In the genomic region with DNA sequence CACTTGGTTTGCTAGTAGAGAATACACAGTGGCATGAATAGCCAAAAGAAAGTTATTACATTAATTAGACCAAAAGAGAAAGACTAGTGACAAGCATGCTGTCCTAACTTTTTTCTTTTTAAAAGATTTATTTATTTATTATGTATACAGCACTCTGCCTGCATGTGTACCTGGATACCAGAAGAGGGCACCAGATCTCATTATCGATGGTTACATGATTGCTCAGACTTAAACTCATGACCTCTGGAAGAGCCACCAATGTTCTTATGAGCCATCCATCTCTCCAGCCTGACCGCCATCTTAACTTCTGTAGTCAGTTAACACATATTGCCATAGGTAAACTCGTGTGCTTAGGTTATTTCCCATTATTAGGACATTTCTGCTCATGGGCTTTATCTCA, we compare ENCODE assay signal across 21 mouse cellular contexts.
DNase-seq lines count a peak whose midpoint lies in the region; ATAC-seq and TF ChIP-seq lines count a peak whose summit lies in the region.
"Had no signal": no experiment of that assay in that cellular context is flagged by ENCODE, and none has a peak within 500 bp of the region (broad histone marks: within the 10 kb centered on the region; RNA-seq: fewer than 3 reads in every experiment).

No protein-coding gene starts in this region.

- no peak overlapping the region for H3K9ac ChIP-seq in intestine, postnatal 0 days (ENCODE audit: low read depth, low read length)
- no peak overlapping the region for H3K9ac ChIP-seq in intestine, embryonic 15.5 days
- H3K9ac ChIP-seq in MEL (ENCODE audit: control insufficient read depth, low read depth, low read length, poor library complexity, severe bottlenecking): no peak overlapping the region
- H3K9ac ChIP-seq in liver, embryonic 14.5 days (replicated peaks): no peak overlapping the region
- H3K9ac ChIP-seq: embryonic facial prominence, embryonic 13.5 days; hindbrain, embryonic 15.5 days had no signal

- TF ChIP-seq RAD21 in MEL (IDR thresholded peaks at IDR 0.05; ENCODE audit: low read depth, low read length): peak; percentile 37

- H3K36me3 ChIP-seq in intestine, postnatal 0 days (ENCODE audit: control insufficient read depth, insufficient read depth): no peaks in the 10 kb centered on the region; the same call in 1 of the 2 replicates
- H3K36me3 ChIP-seq in intestine, embryonic 15.5 days: no peaks in the 10 kb centered on the region
- peaks cover 0 to 3% of the 10 kb centered on the region in 2 experiments; a peak in 2 of 4 replicates for H3K36me3 ChIP-seq in MEL (ENCODE audit: control insufficient read depth in 1 of 2, insufficient read depth in 2 of 2, low read length in 2 of 2)
- no peaks in the 10 kb centered on the region; the same call in 1 of the 2 replicates for H3K36me3 ChIP-seq in liver, embryonic 14.5 days (replicated peaks; ENCODE audit: control insufficient read depth, insufficient read depth, low read depth)
- H3K36me3 ChIP-seq: embryonic facial prominence, embryonic 13.5 days; heart, embryonic 10.5 days; midbrain, embryonic 10.5 days had no signal

- H3K27me3 ChIP-seq in intestine, postnatal 0 days (replicated peaks; ENCODE audit: control insufficient read depth, insufficient read depth, low read length): no peaks in the 10 kb centered on the region
- no peaks in the 10 kb centered on the region for H3K27me3 ChIP-seq in intestine, embryonic 15.5 days (replicated peaks)
- H3K27me3 ChIP-seq in MEL (ENCODE audit: control insufficient read depth in 1 of 2, insufficient read depth in 2 of 2, low read length in 2 of 2): no peaks in the 10 kb centered on the region
- no peaks in the 10 kb centered on the region for H3K27me3 ChIP-seq in liver, embryonic 14.5 days (ENCODE audit: control insufficient read depth, insufficient read depth, low read length)
- H3K27me3 ChIP-seq: embryonic facial prominence, embryonic 13.5 days; hindbrain, embryonic 15.5 days had no signal

- H3K27ac ChIP-seq in intestine, postnatal 0 days (ENCODE audit: low read depth, low read length): no peak overlapping the region
- no peak overlapping the region for H3K27ac ChIP-seq in intestine, embryonic 15.5 days
- no peak overlapping the region for H3K27ac ChIP-seq in MEL (ENCODE audit: control insufficient read depth, low read depth, low read length)
- no peak overlapping the region for H3K27ac ChIP-seq in liver, embryonic 14.5 days
- H3K27ac ChIP-seq: embryonic facial prominence, embryonic 13.5 days; heart, embryonic 10.5 days; hindbrain, embryonic 15.5 days; midbrain, embryonic 10.5 days had no signal

- WGBS in intestine, postnatal 0 days: 96% methylated on average over 3 of the region's 3 CpGs
- WGBS in intestine, embryonic 15.5 days: 93% methylated on average over 3 of the region's 3 CpGs
- WGBS in liver, embryonic 14.5 days (ENCODE audit: insufficient replicate concordance): 76% methylated on average over 3 of the region's 3 CpGs

- TF ChIP-seq EP300 in MEL (IDR thresholded peaks at IDR 0.05; ENCODE audit: low read depth in 1 of 2, low read length in 2 of 2): no peak
- no peak for TF ChIP-seq EP300 in liver, embryonic 14.5 days (IDR thresholded peaks at IDR 0.05; ENCODE audit: low read depth)

- H3K79me2 ChIP-seq in MEL (ENCODE audit: control insufficient read depth, insufficient read depth, low read length, poor library complexity): no peaks in the 10 kb centered on the region

- TF ChIP-seq CTCF in intestine, postnatal 0 days (IDR thresholded peaks at IDR 0.05; ENCODE audit: low read depth): peak; percentile 30; the same call in 1 of the 2 replicates
- peak; percentile 25 to 42 (median 27); a peak in 5 of 6 replicates for TF ChIP-seq CTCF in MEL (IDR thresholded peaks at IDR 0.05 in 2 of 3, conservative IDR thresholded peaks at IDR 0.05 in 1 of 3; ENCODE audit: control insufficient read depth in 1 of 3, insufficient read depth in 1 of 3, low read depth in 2 of 3, low read length in 3 of 3, poor library complexity in 1 of 3, severe bottlenecking in 1 of 3)
- peak; percentile 48 for TF ChIP-seq CTCF in liver, embryonic 14.5 days (IDR thresholded peaks at IDR 0.05; ENCODE audit: low read depth)

- ATAC-seq in intestine, postnatal 0 days: no peak
- ATAC-seq in intestine, embryonic 15.5 days: no peak
- no peak for ATAC-seq in liver, embryonic 14.5 days (ENCODE audit: insufficient read depth)

- no peaks in the 10 kb centered on the region for H3K9me3 ChIP-seq in intestine, postnatal 0 days (ENCODE audit: control insufficient read depth)
- H3K9me3 ChIP-seq in intestine, embryonic 15.5 days: no peaks in the 10 kb centered on the region
- no peaks in the 10 kb centered on the region for H3K9me3 ChIP-seq in MEL (replicated peaks; ENCODE audit: insufficient read depth, low read length)
- H3K9me3 ChIP-seq in liver, embryonic 14.5 days (ENCODE audit: control insufficient read depth, low read length): no peaks in the 10 kb centered on the region
- H3K9me3 ChIP-seq: embryonic facial prominence, embryonic 13.5 days; G1E; heart, embryonic 10.5 days; hindbrain, embryonic 15.5 days; midbrain, embryonic 10.5 days had no signal

- DNase-seq in 3T3-L1 (ENCODE audit: low read depth, low spot score) (peak; percentile 37), MEL (ENCODE audit: low read depth, low spot score) (peak; percentile 53)
- DNase-seq in liver, embryonic 14.5 days (ENCODE audit: low read depth in 3 of 3, low spot score in 3 of 3): peak in 1 of 3 experiments; percentile 13
- DNase-seq in spleen, postnatal 10 days (ENCODE audit: low spot score in 2 of 2): no peak
- no peak for DNase-seq in adrenal gland, postnatal 10 days
- DNase-seq in cerebellum, adult 8-10 months: no peak
- DNase-seq: adrenal gland, postnatal 25 days; cerebellum, adult 9-10 months; gastrocnemius, postnatal 36 days; heart, postnatal 10 days; kidney, adult 2 months; kidney, postnatal 36 days; lung, postnatal 10 days had no signal

- no peaks in the 10 kb centered on the region for H3K4me1 ChIP-seq in intestine, postnatal 0 days (replicated peaks; ENCODE audit: control insufficient read depth, insufficient read depth, low read length)
- no peaks in the 10 kb centered on the region for H3K4me1 ChIP-seq in intestine, embryonic 15.5 days (replicated peaks)
- no peaks in the 10 kb centered on the region for H3K4me1 ChIP-seq in MEL (ENCODE audit: control insufficient read depth in 1 of 2, insufficient read depth in 2 of 2, low read length in 2 of 2)
- H3K4me1 ChIP-seq in liver, embryonic 14.5 days (replicated peaks; ENCODE audit: control insufficient read depth in 2 of 2, insufficient read depth in 2 of 2, low read length in 1 of 2): no peaks in the 10 kb centered on the region
- H3K4me1 ChIP-seq: embryonic facial prominence, embryonic 13.5 days; heart, embryonic 10.5 days; hindbrain, embryonic 15.5 days; midbrain, embryonic 10.5 days had no signal

- H3K4me2 ChIP-seq in intestine, postnatal 0 days (replicated peaks; ENCODE audit: low read depth): no peak overlapping the region
- H3K4me2 ChIP-seq in intestine, embryonic 15.5 days (replicated peaks): no peak overlapping the region
- H3K4me2 ChIP-seq in liver, embryonic 14.5 days (ENCODE audit: low read depth): no peak overlapping the region
- H3K4me2 ChIP-seq: embryonic facial prominence, embryonic 13.5 days; hindbrain, embryonic 15.5 days had no signal

- H3K4me3 ChIP-seq in intestine, postnatal 0 days (ENCODE audit: low read depth, low read length): no peak overlapping the region
- no peak overlapping the region for H3K4me3 ChIP-seq in intestine, embryonic 15.5 days (replicated peaks)
- no peak overlapping the region for H3K4me3 ChIP-seq in MEL (ENCODE audit: control insufficient read depth in 1 of 2, insufficient read depth in 1 of 2, low read depth in 2 of 2, low read length in 2 of 2)
- H3K4me3 ChIP-seq in liver, embryonic 14.5 days (ENCODE audit: insufficient read depth in 1 of 2, low read depth in 2 of 2, low read length in 2 of 2): no peak overlapping the region
- H3K4me3 ChIP-seq: embryonic facial prominence, embryonic 13.5 days; heart, embryonic 10.5 days; hindbrain, embryonic 15.5 days; midbrain, embryonic 10.5 days; myocyte had no signal

- TF ChIP-seq POLR2A in MEL (IDR thresholded peaks at IDR 0.05; ENCODE audit: control insufficient read depth in 1 of 2, insufficient read depth in 1 of 2, low read depth in 1 of 2, low read length in 2 of 2, poor library complexity in 1 of 2): no peak

TF ChIP-seq in MEL, 35 proteins besides CTCF, POLR2A, EP300 and RAD21:
- TF ChIP-seq MAX (IDR thresholded peaks at IDR 0.05; ENCODE audit: low read length) (no peak), SMC3 (IDR thresholded peaks at IDR 0.05; ENCODE audit: low read depth, low read length) (peak; percentile 53), ZC3H11A (IDR thresholded peaks at IDR 0.05; ENCODE audit: low read depth, low read length) (peak; percentile 42)

Comparison
In these comparisons a context has a peak if more than half of its experiments do, and no peak if none do; other contexts are left out.
1. DNase-seq: peak in 3T3-L1 (single experiment) and MEL (single experiment); none in spleen, postnatal 10 days (0 of 2), adrenal gland, postnatal 10 days (single experiment) and cerebellum, adult 8-10 months (single experiment).
2. Peak in every context shown above with its lines, with median percentiles within 50 percentile points of each other: CTCF ChIP-seq.